Mouse (Mus musculus) embryonic fibroblast, embryonic 13.5 days (primary cell): ENCODE data around the gene BC049715.

Experiments
- CTCF ChIP-seq: IDR thresholded peaks from 2 replicates; pipeline ENCODE4 v1.5.1; 2011; ENCODE audit warnings: mild to moderate bottlenecking, control low read depth, low read length, moderate library complexity, borderline replicate concordance; ENCODE audit not compliant: insufficient read depth
- POLR2A ChIP-seq: IDR thresholded peaks from 2 replicates; pipeline ENCODE4 v1.6.1; 2011; ENCODE audit warnings: low read depth, mild to moderate bottlenecking, control low read depth, low read length, moderate library complexity

GRCm38 (mm10) chr6:136803739-136804633 is 23.4 kb upstream of the BC049715 start, which contains the start of gene Hist4h4:
- TF ChIP-seq CTCF (no peak), POLR2A (peak; percentile 98)
